In genomic region chr12:9091951-9092350, GRCm38 (mm10) we compare ENCODE assay signal across 17 mouse cellular contexts.
DNase-seq lines count a peak whose midpoint lies in the region; ATAC-seq and TF ChIP-seq lines count a peak whose summit lies in the region.
"Had no signal": no experiment of that assay in that cellular context is flagged by ENCODE, and none has a peak within 500 bp of the region (broad histone marks: within the 10 kb centered on the region; RNA-seq: fewer than 3 reads in every experiment).

No protein-coding gene starts in this region.

- no peaks in the 10 kb centered on the region for H3K36me3 ChIP-seq in heart, embryonic 12.5 days
- no peaks in the 10 kb centered on the region for H3K36me3 ChIP-seq in forebrain, postnatal 0 days (ENCODE audit: insufficient read depth)
- H3K36me3 ChIP-seq: G1E; midbrain, embryonic 13.5 days had no signal

- no peak overlapping the region for H3K9ac ChIP-seq in heart, embryonic 12.5 days
- H3K9ac ChIP-seq in forebrain, postnatal 0 days = no peak overlapping the region
- H3K9ac ChIP-seq: hindbrain, embryonic 14.5 days; midbrain, embryonic 13.5 days had no signal

- no peaks in the 10 kb centered on the region for H3K9me3 ChIP-seq in heart, embryonic 12.5 days (replicated peaks)
- no peaks in the 10 kb centered on the region for H3K9me3 ChIP-seq in forebrain, postnatal 0 days (ENCODE audit: low read length)
- H3K9me3 ChIP-seq: G1E; midbrain, embryonic 13.5 days had no signal

- no peaks in the 10 kb centered on the region for H3K4me1 ChIP-seq in heart, embryonic 12.5 days (replicated peaks)
- no peaks in the 10 kb centered on the region for H3K4me1 ChIP-seq in forebrain, postnatal 0 days (ENCODE audit: insufficient read depth)
- H3K4me1 ChIP-seq: midbrain, embryonic 13.5 days had no signal

- DNase-seq in heart, adult 11 months = peak; percentile 98
- peak; percentile 68 for DNase-seq in 3134 (ENCODE audit: extremely low read depth, insufficient read length, low spot score)
- peak; percentile 46 for DNase-seq in gastrocnemius, postnatal 14 days
- DNase-seq in heart, postnatal 36 days = peak; percentile 52 to 67
- no peak for DNase-seq in layer of hippocampus, postnatal 10 days (ENCODE audit: low spot score in 2 of 2)
- DNase-seq in thymus, postnatal 10 days (ENCODE audit: low spot score in 2 of 2) = no peak
- no peak for DNase-seq in forebrain, postnatal 0 days
- DNase-seq: cerebellum, adult 9-10 months; liver; retina, postnatal 1 day; thymus, adult 18-20 months had no signal

- H3K4me3 ChIP-seq in heart, embryonic 12.5 days = no peak overlapping the region
- H3K4me3 ChIP-seq in forebrain, postnatal 0 days (ENCODE audit: low read depth, low read length) = no peak overlapping the region
- H3K4me3 ChIP-seq: left cerebral cortex, adult 2 months; midbrain, embryonic 13.5 days had no signal

- H3K27ac ChIP-seq in heart, embryonic 12.5 days (ENCODE audit: poor library complexity, severe bottlenecking) = no peak overlapping the region
- H3K27ac ChIP-seq in forebrain, postnatal 0 days (ENCODE audit: low read depth, low read length) = no peak overlapping the region
- H3K27ac ChIP-seq: hindbrain, embryonic 14.5 days; left cerebral cortex, adult 2 months; midbrain, embryonic 13.5 days had no signal

- no peak for ATAC-seq in heart, embryonic 12.5 days (ENCODE audit: insufficient number of reproducible peaks, low FRiP score)
- no peak for ATAC-seq in forebrain, postnatal 0 days
- ATAC-seq: activated CD4-positive, CD25-positive, alpha-beta regulatory T cell, adult 4 months; midbrain, embryonic 13.5 days had no signal

- intact Hi-C loops in gastrocnemius, postnatal 14 days (cut with DNase I; ENCODE audit: low total_unique reads) = no loop called here
- intact Hi-C loops in heart, postnatal 36 days (cut with DNase I) = no loop called here

- TF ChIP-seq CTCF in forebrain, postnatal 0 days (IDR thresholded peaks at IDR 0.05; ENCODE audit: low read depth) = no peak

- 82% methylated on average over 6 of the region's 6 CpGs for WGBS in heart, embryonic 12.5 days
- WGBS in forebrain, postnatal 0 days = 87% methylated on average over 6 of the region's 6 CpGs

- no peaks in the 10 kb centered on the region for H3K27me3 ChIP-seq in heart, embryonic 12.5 days (replicated peaks)
- H3K27me3 ChIP-seq in forebrain, postnatal 0 days (ENCODE audit: insufficient read depth, low read length) = no peaks in the 10 kb centered on the region
- H3K27me3 ChIP-seq: midbrain, embryonic 13.5 days had no signal

- H3K4me2 ChIP-seq in heart, embryonic 12.5 days = no peak overlapping the region
- no peak overlapping the region for H3K4me2 ChIP-seq in forebrain, postnatal 0 days (ENCODE audit: low read depth)
- H3K4me2 ChIP-seq: hindbrain, embryonic 14.5 days; midbrain, embryonic 13.5 days had no signal

Comparison
In these comparisons a context has a peak if more than half of its experiments do, and no peak if none do; other contexts are left out.
1. DNase-seq: peak in heart, adult 11 months (single experiment), 3134 (single experiment), gastrocnemius, postnatal 14 days (single experiment) and heart, postnatal 36 days (2 of 2); none in layer of hippocampus, postnatal 10 days (0 of 2), thymus, postnatal 10 days (0 of 2) and forebrain, postnatal 0 days (single experiment).